Mouse (Mus musculus) embryonic fibroblast, embryonic 13.5 days (primary cell): ENCODE measurements around the gene Sycp2l.

Experiments used
- CTCF ChIP-seq: IDR thresholded peaks from 2 replicates; pipeline ENCODE4 v1.5.1; 2011; ENCODE audit warnings: mild to moderate bottlenecking, control low read depth, low read length, moderate library complexity, borderline replicate concordance; ENCODE audit not compliant: insufficient read depth
- POLR2A ChIP-seq: IDR thresholded peaks from 2 replicates; pipeline ENCODE4 v1.6.1; 2011; ENCODE audit warnings: low read depth, mild to moderate bottlenecking, control low read depth, low read length, moderate library complexity

DNA sequence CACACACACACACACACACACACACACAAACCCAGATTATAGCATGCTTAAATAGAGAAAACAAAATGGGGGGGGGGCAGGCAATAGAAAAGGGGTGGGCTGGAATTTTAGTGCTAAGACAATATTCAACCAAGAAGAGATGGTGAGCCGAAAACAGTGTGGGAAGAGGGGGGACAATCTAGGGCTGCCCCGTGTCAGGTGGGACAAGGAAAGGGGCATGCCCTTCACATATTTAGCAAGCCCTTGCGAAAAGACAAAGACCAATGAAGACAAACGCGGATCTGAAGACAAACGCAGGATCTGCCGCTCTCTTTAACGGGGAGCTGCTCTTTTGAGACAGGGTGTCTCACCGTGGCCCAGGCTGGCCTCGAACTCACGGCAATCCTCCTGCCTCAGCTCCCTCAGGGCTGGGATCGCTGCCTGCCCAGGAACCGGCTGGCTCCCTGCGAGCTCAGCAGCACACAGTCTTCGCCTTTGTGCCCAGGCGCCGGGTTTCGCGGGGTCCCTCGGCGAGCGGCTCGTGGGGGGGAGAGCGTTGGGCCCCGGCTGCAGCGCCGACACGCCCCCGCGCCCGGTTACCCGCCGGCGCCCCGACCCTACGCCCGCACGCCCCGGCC, 105.7 kb downstream of the Sycp2l start:
- TF ChIP-seq CTCF, result no peak
- TF ChIP-seq POLR2A, result no peak
